Mouse (Mus musculus) megakaryocyte, adult 5-6 weeks (primary cell): Measurements from ENCODE around the gene Scel. TPM values are rescaled to one million over a fixed set of nuclear protein-coding genes. Genes with fewer than 3 reads are reported as not detected.
"Not testable (repeated sequence)": the region's sequence is repeated elsewhere in the genome, so short reads cannot be mapped to it uniquely, and the experiment has no call there.

Source experiments
- ATAC-seq: 2 replicates; pipeline ENCODE4 v1.8.0; 2016; ENCODE audit warnings: mild to moderate bottlenecking, inconsistent platforms; ENCODE audit not compliant: poor library complexity, severe bottlenecking
- total RNA-seq, 2 experiments: library from RNA; stranded (forward) in 1 of 2; stranded (reverse) in 1 of 2; fragments of 153-499, 151-499 nt in 1 of 2; fragments of 221-1000, 200-1000 nt in 1 of 2; gene quantifications; 2 replicates each; pipeline versions ENCODE4 v1.2.3 to v1.2.4; 2015 to 2017

Gene Scel
- total RNA-seq (2015): 0.51 and 0.73 TPM in 2 replicates
- 0.62 and 1.7 TPM in 2 replicates for total RNA-seq (2017)

GRCm38 (mm10) chr14:103512802-103513472 is at the start of gene Scel:
Gene Scel, plus strand, starts transcription at chr14:103513342.
- ATAC-seq: peak; percentile 87

- peak; percentile 33; the same call in 1 of the 2 replicates for ATAC-seq
Observed at GRCm38 (mm10) chr14:103468691-103469463, 44.3 kb upstream of the Scel start.

GRCm38 (mm10) chr14:103469464-103470015 is 43.6 kb upstream of the Scel start:
- ATAC-seq: peak; percentile 96

GRCm38 (mm10) chr14:103471074-103471778 is 41.9 kb upstream of the Scel start:
- no peak for ATAC-seq

DNA sequence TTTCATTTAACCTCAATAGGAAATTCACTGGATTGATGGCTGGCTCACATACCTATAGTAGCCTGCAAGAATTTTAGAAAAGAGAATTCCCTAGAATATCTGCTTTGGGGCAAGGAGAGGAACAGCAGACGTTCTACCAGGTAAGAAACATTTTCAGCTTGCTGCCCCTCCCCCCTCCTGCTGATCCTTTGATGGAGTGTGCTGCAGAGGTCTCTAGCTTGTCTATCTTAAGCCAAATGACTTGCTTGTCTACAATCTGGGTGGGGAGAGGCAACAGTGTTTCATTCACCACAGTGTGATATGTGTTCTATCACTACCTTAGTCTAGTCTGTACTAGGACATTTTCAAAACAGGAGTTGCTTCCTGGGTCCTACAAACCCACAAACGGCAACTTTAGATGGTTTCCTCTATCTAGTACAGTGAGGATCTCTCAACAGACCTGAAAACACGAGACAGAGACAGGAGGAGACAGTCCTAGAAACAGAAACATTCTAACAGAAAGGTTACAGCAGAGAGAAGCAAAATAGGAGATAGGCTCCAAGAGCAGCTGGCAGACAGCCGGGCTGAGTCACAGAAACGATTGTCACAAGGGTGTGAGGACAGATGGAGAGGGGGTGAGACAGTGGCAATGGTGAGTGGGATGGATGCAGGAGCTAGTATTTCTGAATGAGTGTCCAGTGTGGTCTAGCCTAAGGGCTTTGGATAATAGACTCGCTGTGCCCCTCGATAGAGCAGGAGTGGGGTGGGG is 41.2 kb upstream of the Scel start:
- no peak for ATAC-seq

DNA sequence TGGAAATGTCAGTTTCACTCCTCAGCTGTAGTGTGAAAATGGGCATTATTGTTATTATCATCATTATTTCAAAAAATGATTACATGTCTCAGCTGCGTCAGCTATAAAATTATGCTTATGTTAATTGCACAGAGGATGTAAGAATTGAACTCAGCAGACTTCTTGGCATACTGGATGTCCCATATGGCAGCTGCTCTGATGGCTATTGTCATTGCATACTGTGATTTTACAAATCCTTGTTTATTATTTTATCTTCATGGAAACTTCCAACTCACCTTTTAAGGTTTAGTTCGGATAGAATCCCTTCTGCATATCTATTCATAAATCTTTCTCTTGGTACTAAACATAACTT is 40.6 kb upstream of the Scel start:
- ATAC-seq: no peak

GRCm38 (mm10) chr14:103475312-103475711 is 37.8 kb upstream of the Scel start:
- no peak for ATAC-seq

- not testable (repeated sequence) for ATAC-seq
Observed at GRCm38 (mm10) chr14:103476232-103476631, 36.9 kb upstream of the Scel start.

- ATAC-seq: peak; percentile 77
Observed at GRCm38 (mm10) chr14:103477281-103477680, 35.9 kb upstream of the Scel start.

GRCm38 (mm10) chr14:103477959-103478358 is 35.2 kb upstream of the Scel start:
- peak; percentile 80 for ATAC-seq

- ATAC-seq: no peak
Observed at GRCm38 (mm10) chr14:103479446-103479845, 33.7 kb upstream of the Scel start.

DNA sequence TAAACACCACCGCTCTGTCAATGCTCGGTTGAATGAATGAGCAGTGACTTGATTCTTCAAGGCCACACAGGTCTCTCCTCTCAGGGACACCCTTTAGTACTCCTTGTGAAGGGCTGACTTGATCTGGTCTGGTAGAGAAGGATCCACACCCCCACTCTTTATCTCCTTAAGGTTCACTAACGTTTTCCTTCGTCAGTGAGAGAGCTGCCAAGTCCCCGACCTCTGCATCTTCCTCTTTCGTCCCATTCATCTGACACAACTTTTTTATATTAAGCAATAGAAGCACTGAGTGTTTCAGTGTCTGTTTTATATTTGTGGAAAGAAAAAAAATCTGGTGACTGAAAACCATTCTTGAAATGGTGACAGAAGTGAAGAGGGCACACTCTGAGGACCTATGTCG is 31.6 kb upstream of the Scel start:
- peak; percentile 53 for ATAC-seq

DNA sequence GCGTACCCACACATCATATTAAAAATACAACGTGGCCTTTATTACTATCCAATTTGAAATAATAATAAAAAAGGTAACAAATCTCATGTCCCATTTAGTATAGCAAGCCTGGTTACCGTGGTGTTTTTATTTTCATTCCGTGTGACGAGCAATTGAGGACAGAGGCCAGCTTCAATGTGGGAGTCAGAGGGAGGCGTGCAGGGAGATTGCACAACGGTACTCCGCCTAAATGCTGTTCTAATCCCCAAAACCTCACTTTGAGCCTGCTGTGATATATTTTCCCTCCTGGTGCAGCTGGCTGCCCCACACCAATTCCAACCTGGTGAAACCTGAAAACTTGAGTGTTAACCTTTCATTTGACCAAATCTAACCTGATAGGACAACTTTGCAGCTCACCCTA is 27.5 kb upstream of the Scel start:
- ATAC-seq: no peak

- ATAC-seq: peak; percentile 75
Observed at GRCm38 (mm10) chr14:103486974-103487373, 26.2 kb upstream of the Scel start.

GRCm38 (mm10) chr14:103488659-103489058 is 24.5 kb upstream of the Scel start:
- peak; percentile 62 for ATAC-seq

DNA sequence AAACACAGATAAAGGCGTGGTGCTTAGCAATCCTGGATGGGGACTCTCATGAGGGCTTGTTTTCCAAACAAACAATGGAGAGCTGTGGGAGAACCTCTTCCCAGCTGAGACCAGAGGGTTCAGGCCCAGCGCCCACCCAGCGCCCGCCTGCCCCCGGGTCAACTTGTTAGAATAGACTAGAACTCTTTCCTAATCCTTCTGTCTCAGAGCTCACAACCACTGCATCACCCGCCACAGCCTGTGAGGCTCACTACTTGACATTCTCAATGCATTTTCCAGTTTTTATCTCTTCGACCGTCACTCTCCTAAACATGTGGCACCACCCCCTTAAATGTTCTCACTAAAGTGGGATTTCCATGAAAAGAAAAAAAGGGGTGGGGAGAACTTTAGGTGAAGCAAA is 14.9 kb upstream of the Scel start:
- ATAC-seq: no peak

DNA sequence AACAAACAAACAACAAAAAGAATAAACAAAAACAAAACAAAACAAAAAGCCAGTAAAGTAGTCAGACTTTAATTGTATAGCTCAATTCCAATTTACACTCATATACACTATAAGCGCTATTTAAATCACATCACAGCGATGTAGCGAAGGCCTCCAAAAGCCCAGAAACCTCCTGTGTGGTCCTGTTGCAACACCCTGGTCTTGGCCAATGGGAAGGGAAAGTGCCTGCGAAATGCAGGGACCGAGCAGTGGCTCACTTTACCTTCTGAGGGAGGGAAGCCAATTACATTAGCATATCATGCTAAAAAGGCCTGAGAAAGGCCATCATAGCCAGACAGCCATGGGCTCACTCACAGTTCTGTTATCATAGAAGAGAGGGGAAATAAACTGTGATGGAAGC is 14.5 kb upstream of the Scel start:
- ATAC-seq: peak; percentile 54; the same call in 1 of the 2 replicates

DNA sequence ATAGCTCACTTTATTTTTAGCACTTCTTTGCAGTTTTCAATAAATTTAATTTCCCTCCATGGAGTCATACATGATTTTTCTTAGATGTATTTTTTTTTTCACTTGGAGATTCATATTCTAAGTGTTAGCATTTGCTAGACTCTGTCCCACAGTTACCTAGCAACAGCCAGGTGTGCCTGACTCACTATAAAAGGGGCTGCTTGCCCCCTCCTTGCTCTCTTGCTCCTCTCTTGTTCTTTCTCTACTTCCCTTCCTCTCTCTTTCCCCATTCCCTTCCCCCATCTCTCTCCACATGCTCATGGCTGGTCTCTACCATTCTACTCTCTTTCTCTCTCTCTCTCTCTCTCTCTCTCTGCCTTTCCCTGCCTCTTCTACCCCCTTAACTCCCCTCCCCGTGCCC is 14.1 kb upstream of the Scel start:
- ATAC-seq: no peak

- no peak for ATAC-seq
Observed at GRCm38 (mm10) chr14:103500309-103500708, 12.8 kb upstream of the Scel start.

- no peak for ATAC-seq
Observed at GRCm38 (mm10) chr14:103500941-103501340, 12.2 kb upstream of the Scel start.

GRCm38 (mm10) chr14:103504514-103504913 is 8.6 kb upstream of the Scel start:
- peak; percentile 95 for ATAC-seq
